Mouse (Mus musculus) erythroblast, embryonic 14.5 days (primary cell): Measurements from ENCODE around the gene Caskin1. TPM values are rescaled to one million over a fixed set of nuclear protein-coding genes. Genes with fewer than 3 reads are reported as not detected.

Experiments
- H3K27me3 ChIP-seq: 2 replicates; pipeline ENCODE4 v1.6.1; 2012; ENCODE audit warnings: inconsistent platforms; ENCODE audit not compliant: control insufficient read depth
- H3K36me3 ChIP-seq: 2 replicates; pipeline ENCODE4 v1.6.1; 2012; ENCODE audit warnings: mild to moderate bottlenecking, inconsistent platforms; ENCODE audit not compliant: control insufficient read depth
- H3K4me1 ChIP-seq: 2 replicates; pipeline ENCODE4 v1.6.1; 2012; ENCODE audit warnings: inconsistent platforms; ENCODE audit not compliant: control insufficient read depth
- H3K4me3 ChIP-seq: replicated peaks from 2 replicates; pipeline ENCODE3; 2012; ENCODE audit warnings: moderate library complexity, mild to moderate bottlenecking, inconsistent platforms
- H3K9me3 ChIP-seq: 2 replicates; pipeline ENCODE4 v1.6.1; 2012; ENCODE audit warnings: low read length, inconsistent platforms, mixed read lengths; ENCODE audit not compliant: control insufficient read depth
- GATA1 ChIP-seq: IDR thresholded peaks from 2 replicates; pipeline ENCODE4 v1.6.1; 2012; ENCODE audit warnings: low read length, inconsistent platforms, mixed read lengths
- TAL1 ChIP-seq: IDR thresholded peaks from 3 replicates; pipeline ENCODE4 v1.6.1; 2012; ENCODE audit warnings: low read length, inconsistent platforms, mixed read lengths
- polyA plus RNA-seq: library from polyadenylated mRNA; stranded (reverse); fragments of >175 nt; gene quantifications from 2 replicates; pipeline ENCODE4 v1.2.3, GENCODE M21; 2012

The Caskin1 gene
- polyA plus RNA-seq, 1 experiment = not detected

DNA sequence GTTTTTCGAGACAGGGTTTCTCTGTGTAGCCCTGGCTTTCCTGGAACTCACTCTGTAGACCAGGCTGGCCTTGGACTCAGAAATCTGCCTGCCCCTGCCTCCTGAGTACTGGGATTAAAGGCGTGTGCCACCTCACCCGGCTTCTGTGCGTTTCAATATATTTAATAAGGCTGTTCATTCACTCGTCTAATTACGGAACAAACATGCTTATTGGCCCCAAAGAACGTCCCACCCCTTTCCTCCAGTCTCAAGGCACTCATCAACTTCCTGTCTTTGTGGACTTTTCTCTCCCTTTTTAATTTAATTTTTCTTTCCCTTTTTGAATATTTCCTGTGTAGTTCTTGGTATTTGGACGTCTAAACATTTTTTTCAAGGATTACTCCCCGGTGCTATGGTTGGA lies 60.0 kb downstream of the Caskin1 start:
- TF ChIP-seq TAL1 (no peak), GATA1 (no peak)
- no peaks in the 10 kb centered on the region for H3K9me3 ChIP-seq
- peaks cover 12% of the 10 kb centered on the region for H3K27me3 ChIP-seq
- peak overlapping the region; percentile 85 for H3K4me3 ChIP-seq
- H3K36me3 ChIP-seq = no peaks in the 10 kb centered on the region
- peaks cover 40% of the 10 kb centered on the region for H3K4me1 ChIP-seq

DNA sequence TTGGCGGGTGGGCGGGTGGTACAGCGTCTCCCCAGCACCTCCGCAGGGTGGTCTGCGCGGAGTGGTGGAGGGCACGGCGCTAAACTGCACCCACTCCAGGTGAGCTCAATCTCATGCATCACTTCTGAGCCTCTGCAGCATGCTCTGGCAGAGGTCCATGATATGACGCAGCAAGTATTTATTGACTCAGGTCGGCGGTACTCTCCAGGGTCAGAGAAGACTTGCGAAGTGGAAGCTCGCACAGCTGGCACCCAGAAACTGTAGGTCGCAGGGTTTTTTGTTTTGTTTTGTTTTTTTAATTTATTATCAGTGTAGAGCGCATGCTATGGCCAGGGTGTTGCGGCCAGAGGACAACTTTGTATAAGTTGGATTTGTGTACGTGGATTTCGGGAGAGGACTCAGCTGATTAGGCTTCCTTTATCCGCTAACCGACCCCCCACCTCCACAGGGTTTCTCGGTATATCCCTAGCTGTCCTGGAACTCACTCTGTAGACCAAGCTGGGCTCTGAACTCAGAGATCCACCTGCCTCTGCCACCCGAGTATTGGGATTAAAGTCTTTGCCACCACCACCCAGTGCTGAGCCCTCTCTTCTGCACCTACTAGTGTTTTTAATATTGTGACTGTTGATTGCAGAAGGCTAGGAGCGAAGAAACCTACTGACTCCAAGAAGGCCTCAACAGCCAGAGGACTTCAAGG lies 60.7 kb downstream of the Caskin1 start:
- Histone ChIP-seq H3K36me3 (no peaks in the 10 kb centered on the region), H3K4me3 (peak overlapping the region; percentile 85), H3K9me3 (no peaks in the 10 kb centered on the region), H3K27me3 (peaks cover 10% of the 10 kb centered on the region), H3K4me1 (peaks cover 40% of the 10 kb centered on the region)
- no peak for TF ChIP-seq GATA1
- TF ChIP-seq TAL1 = no peak

DNA sequence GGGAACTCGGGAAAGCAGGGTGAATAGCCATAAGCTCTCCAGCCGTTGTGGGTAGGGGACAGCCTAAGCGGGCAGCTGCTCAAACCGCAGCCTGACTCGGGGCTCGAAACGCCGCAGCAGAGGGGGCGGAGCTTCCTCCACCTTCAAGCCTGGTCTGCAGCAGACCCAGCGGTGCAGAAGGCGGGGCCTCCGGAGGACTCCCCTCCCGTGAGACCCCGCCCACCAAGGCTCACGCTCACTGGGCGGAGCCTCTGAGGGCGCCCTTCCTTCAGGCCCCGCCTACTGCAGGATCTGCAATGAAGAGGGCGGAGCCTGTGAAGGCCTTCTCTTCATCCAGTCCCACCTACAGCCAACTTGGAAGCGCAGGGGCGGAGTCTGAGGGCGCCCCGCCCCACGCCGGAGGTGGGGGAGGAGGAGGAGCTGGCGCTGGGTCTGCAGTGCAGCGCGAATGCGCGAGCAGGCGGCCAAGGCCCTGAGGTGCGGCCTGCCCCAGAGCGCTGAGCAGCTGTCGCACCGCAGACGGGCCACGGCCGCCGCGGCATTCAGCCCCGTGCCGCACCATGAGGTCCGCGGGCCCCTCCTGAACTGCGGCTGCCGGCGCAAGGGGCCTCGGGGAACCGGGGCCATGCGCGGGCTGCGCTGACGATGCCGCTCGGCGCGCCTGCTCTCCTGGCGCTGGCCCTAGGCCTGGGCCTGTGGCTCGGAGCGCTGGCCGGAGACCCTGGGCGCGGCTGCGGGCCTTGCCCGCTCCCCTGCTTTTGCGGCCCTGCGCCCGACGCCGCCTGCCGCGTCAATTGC lies 61.4 kb downstream of the Caskin1 start, which contains the start of gene Pkd1:
TSS of gene Pkd1 (plus strand) at position 217 of the 798 bp plus-strand sequence.
- Histone ChIP-seq H3K4me1 (peaks cover 38% of the 10 kb centered on the region), H3K27me3 (peaks cover 4% of the 10 kb centered on the region), H3K9me3 (no peaks in the 10 kb centered on the region), H3K4me3 (peak within 1 kb of the TSS; percentile 85), H3K36me3 (no peaks in the 10 kb centered on the region)
- TF ChIP-seq TAL1 = no peak
- TF ChIP-seq GATA1 = no peak

- H3K4me3 ChIP-seq = peak overlapping the region; percentile 85
- 0 out of 2 replicates have a peak, but pooled peaks cover 2% of the 10 kb centered on the region for H3K27me3 ChIP-seq
- no peaks in the 10 kb centered on the region for H3K9me3 ChIP-seq
- TF ChIP-seq TAL1 (no peak), GATA1 (no peak)
- H3K36me3 ChIP-seq = no peaks in the 10 kb centered on the region
- peaks cover 38% of the 10 kb centered on the region for H3K4me1 ChIP-seq
Measured at GRCm38 (mm10) chr17:24550416-24551049, 62.1 kb downstream of the Caskin1 start.

GRCm38 (mm10) chr17:24551050-24551444 lies 62.6 kb downstream of the Caskin1 start:
- no peak for TF ChIP-seq TAL1
- TF ChIP-seq GATA1 = no peak
- Histone ChIP-seq H3K36me3 (no peaks in the 10 kb centered on the region), H3K4me3 (peak overlapping the region; percentile 85), H3K9me3 (no peaks in the 10 kb centered on the region), H3K4me1 (peaks cover 38% of the 10 kb centered on the region), H3K27me3 (0 out of 2 replicates have a peak, but pooled peaks cover 2% of the 10 kb centered on the region)

DNA sequence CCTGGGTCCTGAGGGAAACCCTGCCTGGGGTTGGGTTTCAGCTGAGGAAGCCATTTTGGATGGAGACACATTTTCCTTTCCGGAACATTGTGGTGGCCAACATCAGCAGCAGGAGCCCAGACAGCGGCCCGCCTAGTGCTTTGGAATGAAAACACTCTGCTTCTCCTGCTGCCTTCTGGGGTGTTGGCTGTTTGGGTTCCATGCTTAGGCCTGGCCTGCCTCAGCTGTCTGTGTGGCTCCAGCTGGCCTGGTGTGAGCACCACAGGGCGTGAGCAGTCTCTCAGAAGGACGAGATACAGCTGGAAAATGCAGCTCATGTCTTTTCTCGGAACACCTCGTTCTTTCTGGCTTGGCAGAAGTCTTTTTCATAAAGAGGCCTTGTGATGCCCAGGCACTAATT lies 68.7 kb downstream of the Caskin1 start:
- no peak overlapping the region for H3K4me3 ChIP-seq
- no peaks in the 10 kb centered on the region for H3K36me3 ChIP-seq
- H3K27me3 ChIP-seq = no peaks in the 10 kb centered on the region
- H3K4me1 ChIP-seq = no peaks in the 10 kb centered on the region; the same call in none of the 2 replicates
- TF ChIP-seq TAL1 (no peak), GATA1 (no peak)
- no peaks in the 10 kb centered on the region for H3K9me3 ChIP-seq

Other genes with a start within 250 kb of the Caskin1 start
- 14.4 and 15.8 TPM in 2 replicates for gene Ccnf, start 237.1 kb upstream of the Caskin1 start, polyA plus RNA-seq
- not detected in 2 replicates for gene Abca17, start 137.5 kb upstream of the Caskin1 start, polyA plus RNA-seq
- 1.7 TPM in 2 replicates for gene Abca3, start 136.7 kb upstream of the Caskin1 start, polyA plus RNA-seq
- gene Rnps1, start 74.0 kb upstream of the Caskin1 start, polyA plus RNA-seq = 18.1 and 24.0 TPM in 2 replicates
- 9.3 and 10.6 TPM in 2 replicates for gene Eci1, start 62.0 kb upstream of the Caskin1 start, polyA plus RNA-seq
- 0.15 TPM in 1 of 2 replicates, not detected in the other for gene Dnase1l2, start 45.5 kb upstream of the Caskin1 start, polyA plus RNA-seq
- 6.2 and 7.3 TPM in 2 replicates for gene E4f1, start 18.3 kb upstream of the Caskin1 start, polyA plus RNA-seq
- gene Pgp, start 18.2 kb upstream of the Caskin1 start, polyA plus RNA-seq = 13.0 and 15.1 TPM in 2 replicates
- not detected in 2 replicates for gene Bricd5, start 14.7 kb upstream of the Caskin1 start, polyA plus RNA-seq
- 1.4 and 1.7 TPM in 2 replicates for gene Mlst8, start 9.5 kb upstream of the Caskin1 start, polyA plus RNA-seq
- 11.3 and 12.7 TPM in 2 replicates for gene Traf7, start 39.3 kb downstream of the Caskin1 start, polyA plus RNA-seq
- gene Rab26, start 45.6 kb downstream of the Caskin1 start, polyA plus RNA-seq = 0.09 TPM in 1 of 2 replicates, not detected in the other
- gene Pkd1, start 61.2 kb downstream of the Caskin1 start, polyA plus RNA-seq = 0.14 and 0.21 TPM in 2 replicates
- 4.0 and 5.2 TPM in 2 replicates for gene Tsc2, start 144.0 kb downstream of the Caskin1 start, polyA plus RNA-seq
- gene Nthl1, start 144.1 kb downstream of the Caskin1 start, polyA plus RNA-seq = 0.04 and 0.23 TPM in 2 replicates
- gene Slc9a3r2, start 161.7 kb downstream of the Caskin1 start, polyA plus RNA-seq = 0.04 and 0.18 TPM in 2 replicates
- not detected in 2 replicates for gene Npw, start 169.9 kb downstream of the Caskin1 start, polyA plus RNA-seq
- gene Zfp598, start 181.1 kb downstream of the Caskin1 start, polyA plus RNA-seq = 7.3 and 7.6 TPM in 2 replicates
- gene Syngr3, start 201.4 kb downstream of the Caskin1 start, polyA plus RNA-seq = not detected in 2 replicates
- gene Gfer, start 207.6 kb downstream of the Caskin1 start, polyA plus RNA-seq = 6.4 and 9.0 TPM in 2 replicates
- 0.02 TPM in 1 of 2 replicates, not detected in the other for gene Noxo1, start 207.6 kb downstream of the Caskin1 start, polyA plus RNA-seq
- 1.1 and 1.8 TPM in 2 replicates for gene Tbl3, start 219.1 kb downstream of the Caskin1 start, polyA plus RNA-seq
- gene Rnf151, start 229.5 kb downstream of the Caskin1 start, polyA plus RNA-seq = 0.19 TPM in 1 of 2 replicates, not detected in the other
- 143 and 504 TPM in 2 replicates for gene Rps2, start 229.5 kb downstream of the Caskin1 start, polyA plus RNA-seq
- 104 and 106 TPM in 2 replicates for gene Ndufb10, start 235.9 kb downstream of the Caskin1 start, polyA plus RNA-seq
- gene Rpl3l, start 239.2 kb downstream of the Caskin1 start, polyA plus RNA-seq = not detected in 2 replicates
- gene Msrb1, start 248.0 kb downstream of the Caskin1 start, polyA plus RNA-seq = 1.5 and 1.7 TPM in 2 replicates